Mouse (Mus musculus) lung, embryonic 16.5 days (tissue): ENCODE data around the gene Cdk4. TPM values are rescaled to one million over a fixed set of nuclear protein-coding genes. Genes with fewer than 3 reads are reported as not detected.

Experiments
- ATAC-seq: fragments of 200-750 bp; cut with Nextera tagmentation; 2 replicates; pipeline ENCODE4 v1.8.0; 2017; ENCODE audit warnings: low read depth, mild to moderate bottlenecking, moderate library complexity
- H3K27ac ChIP-seq: fragments of 300-500 bp; sonication (generic); 2 replicates; pipeline ENCODE4 v1.5.1; 2014; ENCODE audit warnings: mild to moderate bottlenecking, control low read depth, low read length
- H3K27me3 ChIP-seq: fragments of 300-500 bp; sonication (generic); 2 replicates; pipeline ENCODE4 v1.6.1; 2014; ENCODE audit warnings: low read depth, low read length, mixed read lengths; ENCODE audit not compliant: control insufficient read depth, insufficient read depth
- H3K36me3 ChIP-seq: fragments of 300-500 bp; sonication (generic); 2 replicates; pipeline ENCODE4 v1.6.1; 2014; ENCODE audit warnings: low read length; ENCODE audit not compliant: control insufficient read depth, insufficient read depth
- H3K4me1 ChIP-seq: fragments of 300-500 bp; sonication (generic); replicated peaks from 2 replicates; pipeline ENCODE4 v1.6.1; 2014; ENCODE audit warnings: low read length, mixed read lengths; ENCODE audit not compliant: control insufficient read depth, insufficient read depth
- H3K4me2 ChIP-seq: fragments of 300-500 bp; sonication (generic); 2 replicates; pipeline ENCODE4 v1.6.1; 2014; ENCODE audit warnings: low read depth, low read length, control low read depth
- H3K4me3 ChIP-seq: fragments of 300-500 bp; sonication (generic); 2 replicates; pipeline ENCODE4 v1.5.1; 2014; ENCODE audit warnings: mild to moderate bottlenecking, low read length, control low read depth
- H3K9ac ChIP-seq: fragments of 300-500 bp; sonication (generic); 2 replicates; pipeline ENCODE4 v1.6.1; 2014; ENCODE audit warnings: low read length, control low read depth
- H3K9me3 ChIP-seq: fragments of 300-500 bp; sonication (generic); 2 replicates; pipeline ENCODE4 v1.6.1; 2016; ENCODE audit warnings: low read length; ENCODE audit not compliant: control insufficient read depth
- WGBS: fragments of 180-500 bp; shearing (Covaris S2); extraction: QIAGEN DNeasy Blood & Tissue Kit; methylation state at CpG from one replicate; pipeline ENCODE4 v1.1.7; 2014; 5-methylcytosine and 5-hydroxymethylcytosine counted together
- polyA plus RNA-seq: library from polyadenylated mRNA; unstranded; fragments of >200 nt; fragmentation: Nextera tagmentation; extraction: Ambion mirVana; gene quantifications from 2 replicates; pipeline ENCODE4 v1.2.1, GENCODE M21; 2015

Gene Cdk4
- 1,550 and 1,646 TPM in 2 replicates for polyA plus RNA-seq

GRCm38 (mm10) chr10:127063239-127063872, at the start of gene Cdk4:
Gene Cdk4, plus strand, starts transcription at chr10:127063534.
- under 1% methylated on average over 46 of the region's 46 CpGs for WGBS
- peaks cover 12% of the 10 kb centered on the region for H3K27me3 ChIP-seq
- H3K4me1 ChIP-seq = peaks cover 21% of the 10 kb centered on the region
- H3K4me3 ChIP-seq = peak within 1 kb of the TSS; percentile 67
- H3K4me2 ChIP-seq = peak within 1 kb of the TSS; percentile 75
- H3K36me3 ChIP-seq = peaks cover 37% of the 10 kb centered on the region
- ATAC-seq = peak; percentile 93
- peak within 1 kb of the TSS; percentile 75 for H3K9ac ChIP-seq
- H3K27ac ChIP-seq = peak within 1 kb of the TSS; percentile 59
- no peaks in the 10 kb centered on the region for H3K9me3 ChIP-seq

GRCm38 (mm10) chr10:127016488-127016887, 46.8 kb upstream of the Cdk4 start:
- no peak overlapping the region for H3K4me3 ChIP-seq
- no peak for ATAC-seq
- no peaks in the 10 kb centered on the region for H3K9me3 ChIP-seq
- no peaks in the 10 kb centered on the region for H3K36me3 ChIP-seq
- WGBS = 46% methylated on average over 5 of the region's 5 CpGs
- no peaks in the 10 kb centered on the region for H3K27me3 ChIP-seq
- H3K27ac ChIP-seq = no peak overlapping the region
- H3K4me1 ChIP-seq = no peaks in the 10 kb centered on the region
- H3K9ac ChIP-seq = no peak overlapping the region
- H3K4me2 ChIP-seq = no peak overlapping the region

- ATAC-seq = no peak
- Histone ChIP-seq H3K9ac (no peak overlapping the region), H3K4me1 (no peaks in the 10 kb centered on the region), H3K9me3 (no peaks in the 10 kb centered on the region), H3K36me3 (0 out of 2 replicates have a peak, but pooled peaks cover 3% of the 10 kb centered on the region), H3K4me3 (no peak overlapping the region), H3K27me3 (no peaks in the 10 kb centered on the region), H3K27ac (no peak overlapping the region), H3K4me2 (no peak overlapping the region)
- 18% methylated on average over 2 of the region's 2 CpGs for WGBS
Observed at GRCm38 (mm10) chr10:127017071-127017470, 46.3 kb upstream of the Cdk4 start.

- H3K36me3 ChIP-seq = peaks cover 6% of the 10 kb centered on the region
- no peak overlapping the region for H3K4me3 ChIP-seq
- no peak overlapping the region for H3K27ac ChIP-seq
- 76% methylated on average over 16 of the region's 16 CpGs for WGBS
- H3K9me3 ChIP-seq = no peaks in the 10 kb centered on the region
- no peak overlapping the region for H3K4me2 ChIP-seq
- H3K4me1 ChIP-seq = no peaks in the 10 kb centered on the region
- H3K9ac ChIP-seq = no peak overlapping the region
- no peak for ATAC-seq
- H3K27me3 ChIP-seq = no peaks in the 10 kb centered on the region
Observed at GRCm38 (mm10) chr10:127018422-127018821, 44.9 kb upstream of the Cdk4 start.

GRCm38 (mm10) chr10:127030336-127031296, 32.7 kb upstream of the Cdk4 start, which contains the start of gene Tsfm:
Gene Tsfm, minus strand, starts transcription at chr10:127030840.
- Histone ChIP-seq H3K36me3 (peaks cover 15% of the 10 kb centered on the region), H3K9ac (peak within 1 kb of the TSS; percentile 91), H3K27me3 (no peaks in the 10 kb centered on the region), H3K27ac (peak within 1 kb of the TSS; percentile 74), H3K4me3 (peak within 1 kb of the TSS; percentile 90), H3K4me1 (no peaks in the 10 kb centered on the region; the same call in 1 of the 2 replicates), H3K9me3 (no peaks in the 10 kb centered on the region), H3K4me2 (peak within 1 kb of the TSS; percentile 71)
- 5% methylated on average over 56 of the region's 56 CpGs for WGBS
- ATAC-seq = peak; percentile 92

GRCm38 (mm10) chr10:127033301-127033741, 30.0 kb upstream of the Cdk4 start:
- peaks cover 3% of the 10 kb centered on the region; the same call in 1 of the 2 replicates for H3K36me3 ChIP-seq
- no peak overlapping the region for H3K27ac ChIP-seq
- 75% methylated on average over 8 of the region's 8 CpGs for WGBS
- ATAC-seq = no peak
- H3K4me3 ChIP-seq = no peak overlapping the region
- H3K27me3 ChIP-seq = no peaks in the 10 kb centered on the region; the same call in 1 of the 2 replicates
- no peaks in the 10 kb centered on the region for H3K9me3 ChIP-seq
- H3K9ac ChIP-seq = no peak overlapping the region
- H3K4me2 ChIP-seq = no peak overlapping the region
- H3K4me1 ChIP-seq = no peaks in the 10 kb centered on the region; the same call in 1 of the 2 replicates

- H3K27ac ChIP-seq = no peak overlapping the region
- no peak overlapping the region for H3K4me2 ChIP-seq
- no peaks in the 10 kb centered on the region; the same call in 1 of the 2 replicates for H3K27me3 ChIP-seq
- no peak for ATAC-seq
- H3K36me3 ChIP-seq = no peaks in the 10 kb centered on the region
- H3K9me3 ChIP-seq = no peaks in the 10 kb centered on the region
- WGBS = 74% methylated on average over 12 of the region's 12 CpGs
- 0 out of 2 replicates have a peak, but pooled peaks cover 2% of the 10 kb centered on the region for H3K4me1 ChIP-seq
- H3K4me3 ChIP-seq = no peak overlapping the region
- no peak overlapping the region for H3K9ac ChIP-seq
Observed at GRCm38 (mm10) chr10:127036273-127036672, 27.1 kb upstream of the Cdk4 start.

- no peak for ATAC-seq
- Histone ChIP-seq H3K4me2 (no peak overlapping the region), H3K4me3 (no peak overlapping the region), H3K27me3 (no peaks in the 10 kb centered on the region; the same call in 1 of the 2 replicates), H3K9me3 (no peaks in the 10 kb centered on the region), H3K27ac (no peak overlapping the region), H3K36me3 (no peaks in the 10 kb centered on the region), H3K4me1 (peaks cover 6% of the 10 kb centered on the region), H3K9ac (no peak overlapping the region)
- 76% methylated on average over 12 of the region's 12 CpGs for WGBS
Observed at GRCm38 (mm10) chr10:127037641-127038040, 25.7 kb upstream of the Cdk4 start.
